Mouse (Mus musculus): Measurements from ENCODE around the gene Gad1.

Gad1 gene

DNA sequence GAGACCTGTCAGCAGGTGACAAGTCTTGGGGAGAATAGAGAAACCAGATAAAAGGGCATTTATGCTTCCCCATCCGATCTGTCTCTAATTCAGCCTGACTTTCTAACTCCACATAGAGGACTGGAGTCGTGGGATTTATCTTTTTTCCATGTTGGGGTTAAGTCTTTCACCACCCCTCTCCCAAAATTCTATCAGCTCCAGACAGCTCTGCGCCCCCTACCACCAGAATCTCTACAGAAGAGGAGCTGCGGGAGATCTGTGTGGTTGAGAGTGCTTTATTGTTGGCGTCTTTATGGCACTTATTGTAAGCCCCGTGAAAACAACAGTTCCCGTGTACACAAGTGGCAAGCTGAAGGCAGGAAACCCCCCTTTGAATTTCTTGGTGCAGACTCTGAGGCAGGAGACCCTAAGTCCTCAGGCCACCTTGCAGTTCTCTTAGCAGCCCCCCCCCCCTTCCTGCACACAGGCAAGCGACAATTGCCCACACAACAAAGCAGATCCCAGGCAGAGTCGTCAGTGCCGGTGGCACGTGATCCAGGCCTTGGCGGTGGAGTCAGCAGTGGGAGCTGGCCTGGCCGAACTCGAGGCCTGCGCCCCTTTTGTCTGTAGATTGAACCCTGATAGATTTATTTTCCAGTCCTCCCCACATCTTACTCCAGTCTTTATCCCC is 11.9 kb downstream of the Gad1 start:
- in situ Hi-C loops (cut with MboI), result loop anchor here (5.0 to 10.0 kb wide), 2 partner anchors 53 to 340 kb away; no protein-coding TSS in a partner anchor

DNA sequence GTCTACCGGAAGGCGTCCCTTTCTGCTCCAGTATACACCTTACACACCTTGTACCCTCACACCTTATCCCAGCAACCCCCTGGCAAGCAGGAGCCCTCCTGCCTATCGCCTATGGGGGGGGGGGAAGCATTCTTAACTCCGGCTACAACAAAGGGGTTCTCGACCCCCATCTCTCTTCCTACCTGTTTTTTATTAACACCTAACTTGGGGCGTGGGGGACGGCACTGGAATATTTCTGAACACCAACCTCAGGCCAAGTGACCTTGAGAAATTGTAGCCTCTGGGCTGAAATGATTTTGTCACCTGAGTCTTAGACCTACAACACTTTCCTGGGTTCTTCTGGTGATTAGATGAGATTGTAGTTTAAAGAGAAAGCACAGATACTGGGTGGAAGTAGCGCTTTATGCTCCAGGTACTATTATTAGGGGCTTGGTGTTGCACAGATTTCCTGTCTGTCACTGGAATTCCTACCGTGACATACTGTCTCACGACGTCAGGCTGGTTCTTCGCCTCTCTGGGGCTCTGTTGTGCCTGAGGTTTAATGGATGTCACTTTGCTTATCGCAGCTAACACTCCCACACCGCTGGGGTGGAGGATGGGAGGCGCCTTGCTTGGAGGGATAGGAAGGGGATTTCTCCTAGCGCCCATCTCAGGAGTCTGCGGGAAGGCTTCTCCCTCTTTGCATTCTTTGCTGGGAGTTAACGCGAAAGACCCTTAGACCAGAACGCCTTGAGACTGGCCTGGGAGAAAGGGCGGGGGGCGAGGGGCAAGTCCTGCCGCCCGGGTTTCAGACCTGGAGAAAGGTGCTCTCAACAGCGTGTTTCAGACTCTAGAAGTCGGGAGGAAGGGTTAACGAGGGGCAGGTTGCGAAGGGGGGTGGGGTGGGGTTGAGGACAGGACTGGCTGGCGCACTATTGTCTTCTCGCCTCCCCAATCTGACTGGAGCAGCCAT is 13.1 kb downstream of the Gad1 start:
- in situ Hi-C loops (cut with MboI), result loop anchor here (10.0 kb wide), 1 partner anchor 341 kb away; no protein-coding TSS in a partner anchor

DNA sequence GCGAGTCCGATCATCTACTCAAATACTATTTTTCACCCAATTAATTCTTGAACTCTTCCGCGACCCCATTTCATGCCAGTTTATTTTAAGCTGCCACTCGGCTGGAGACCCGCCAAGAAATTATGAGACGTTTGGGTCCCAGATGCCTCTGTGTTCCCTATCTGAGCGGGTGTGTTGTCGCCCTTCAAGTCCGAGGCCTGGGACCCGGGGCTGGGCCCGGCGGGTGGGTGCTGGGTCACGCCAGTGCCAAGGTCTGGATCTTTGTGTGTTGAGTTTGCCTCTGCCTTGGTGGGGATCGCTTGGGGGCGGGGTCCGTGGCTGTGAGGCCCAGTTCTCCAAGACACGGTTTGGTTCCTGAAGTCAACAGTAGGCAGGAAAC is 13.7 kb downstream of the Gad1 start:
- in situ Hi-C loops (cut with MboI), result loop anchor here (10.0 kb wide), 1 partner anchor 342 kb away; no protein-coding TSS in a partner anchor

DNA sequence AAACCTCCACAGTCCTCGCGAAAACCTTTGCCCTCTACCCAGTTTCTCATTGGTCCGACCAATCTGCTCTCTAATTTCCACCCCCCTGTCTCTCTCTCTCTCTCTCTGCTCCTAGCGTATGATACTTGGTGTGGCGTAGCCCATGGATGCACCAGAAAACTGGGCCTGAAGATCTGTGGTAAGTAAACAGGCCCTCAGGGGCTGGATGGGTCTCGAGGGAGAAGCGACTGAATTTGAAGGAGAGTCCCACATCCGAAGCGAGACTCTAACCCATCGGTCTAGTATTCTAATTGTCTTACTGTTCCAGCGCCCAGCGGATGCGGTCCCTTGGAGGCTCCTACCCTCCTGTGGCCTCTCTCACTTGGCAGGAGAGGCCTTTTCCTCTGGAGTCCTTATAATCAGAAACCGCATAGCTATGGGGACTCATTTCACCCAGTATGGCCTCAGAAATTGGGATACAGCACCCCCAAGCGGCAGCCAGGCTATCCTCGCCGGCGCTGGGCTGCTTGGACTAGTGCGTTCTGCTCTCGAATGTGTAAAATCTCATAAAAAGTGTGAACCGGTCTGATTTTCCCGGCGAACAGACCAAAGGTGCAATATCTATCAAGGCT is 14.3 kb downstream of the Gad1 start:
- in situ Hi-C loops (cut with MboI), result loop anchor here (10.0 kb wide), 1 partner anchor 342 kb away; no protein-coding TSS in a partner anchor

DNA sequence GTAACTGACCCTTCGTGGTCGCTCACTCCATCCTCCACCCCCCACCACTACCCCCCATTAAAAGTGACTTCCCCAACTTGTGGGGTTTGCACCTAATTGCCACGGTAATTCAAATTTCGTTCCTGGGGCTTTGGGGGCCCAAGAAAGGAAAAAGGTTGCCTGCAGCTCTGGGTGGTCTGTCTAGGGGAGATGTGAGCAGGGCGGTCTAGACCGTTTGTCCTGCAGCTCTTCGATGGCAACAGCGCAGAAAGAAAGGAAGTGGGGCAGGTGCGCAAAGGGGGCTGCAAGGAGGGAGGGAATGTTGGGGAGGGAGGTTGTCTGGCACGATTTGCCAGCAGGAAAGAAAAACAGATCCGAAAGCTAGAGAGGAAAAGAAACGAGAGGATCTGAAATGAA is 14.8 kb downstream of the Gad1 start:
- in situ Hi-C loops (cut with MboI), result loop anchor here (10.0 kb wide), 1 partner anchor 343 kb away; no protein-coding TSS in a partner anchor

DNA sequence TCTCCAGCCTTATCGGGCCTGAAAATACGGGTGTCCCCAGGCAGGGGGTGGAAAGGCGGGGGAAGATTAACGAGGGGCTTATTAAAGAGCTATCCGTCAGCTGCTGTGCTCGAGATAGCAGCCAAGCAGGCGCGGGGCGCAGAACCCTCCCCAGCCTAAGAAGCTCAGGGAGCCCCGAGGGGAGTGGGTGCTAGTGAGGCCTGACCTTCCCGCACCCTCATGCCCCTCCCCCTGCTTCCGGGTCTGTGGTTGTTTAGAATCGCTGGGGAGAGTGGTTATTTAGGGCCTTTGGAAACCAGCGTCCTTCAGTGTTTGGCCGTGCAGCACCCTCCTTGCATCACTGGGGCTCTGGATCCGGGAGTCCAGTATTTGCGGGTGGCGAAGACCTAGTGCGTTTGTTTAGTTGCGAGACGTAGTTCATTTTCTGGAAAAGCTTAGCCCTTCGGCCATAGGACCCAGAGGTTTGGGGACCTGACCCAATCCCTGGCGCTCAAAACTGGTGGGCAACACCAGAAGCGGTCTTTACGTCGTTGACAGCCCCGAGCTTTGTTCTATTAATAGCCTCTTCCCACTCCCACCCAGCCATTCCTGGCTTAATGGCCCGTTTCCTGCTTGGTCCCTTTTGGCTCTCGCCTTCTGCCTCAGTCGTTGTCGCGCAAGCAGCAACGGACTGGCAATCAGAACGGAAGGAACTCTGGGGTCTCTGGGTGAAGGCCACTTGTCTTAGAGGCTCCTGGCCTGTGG is 15.5 kb downstream of the Gad1 start:
- in situ Hi-C loops (cut with MboI), result loop anchor here (10.0 kb wide), 1 partner anchor 344 kb away; no protein-coding TSS in a partner anchor

DNA sequence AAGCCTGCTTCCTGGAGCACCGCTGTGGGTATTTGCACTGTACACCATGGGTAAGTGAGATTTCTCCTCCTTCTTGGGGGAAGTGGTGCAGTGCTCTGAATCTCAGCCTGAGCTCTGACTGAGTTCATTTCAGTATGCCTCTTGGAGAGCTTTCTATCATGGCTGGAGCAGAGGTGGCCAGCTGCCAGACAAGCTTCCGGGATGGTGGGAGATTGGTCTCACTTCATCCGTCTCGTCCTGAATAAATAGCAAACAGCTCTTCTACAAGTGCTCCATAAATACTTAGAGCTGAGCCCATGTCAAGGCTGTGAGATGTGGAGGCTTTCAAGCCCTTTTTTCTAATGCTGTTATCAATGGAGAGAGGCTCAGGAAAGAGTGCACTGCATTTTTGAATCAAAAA is 18.8 kb downstream of the Gad1 start:
- in situ Hi-C loops (cut with MboI), result no loop called here

DNA sequence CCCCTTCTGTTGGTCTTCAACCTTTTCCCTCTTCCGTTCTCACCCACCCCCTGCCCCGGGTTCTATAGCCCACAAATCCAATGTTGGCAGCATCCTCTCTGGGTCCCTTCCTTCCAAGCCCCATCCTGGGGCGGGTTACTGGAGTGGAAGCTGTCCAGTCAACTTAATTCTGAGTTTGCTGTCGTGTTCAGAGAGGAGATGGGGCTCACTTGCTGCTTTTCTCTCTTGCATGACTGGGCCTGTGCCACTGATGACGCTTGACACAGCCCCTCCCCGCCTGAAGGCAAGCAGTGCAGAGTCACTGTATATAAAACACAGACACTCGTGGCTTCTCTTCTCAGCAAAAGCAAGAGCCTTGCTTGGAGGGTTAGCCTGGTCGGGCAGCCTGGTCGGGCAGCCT is 19.4 kb downstream of the Gad1 start:
- in situ Hi-C loops (cut with MboI), result no loop called here

DNA sequence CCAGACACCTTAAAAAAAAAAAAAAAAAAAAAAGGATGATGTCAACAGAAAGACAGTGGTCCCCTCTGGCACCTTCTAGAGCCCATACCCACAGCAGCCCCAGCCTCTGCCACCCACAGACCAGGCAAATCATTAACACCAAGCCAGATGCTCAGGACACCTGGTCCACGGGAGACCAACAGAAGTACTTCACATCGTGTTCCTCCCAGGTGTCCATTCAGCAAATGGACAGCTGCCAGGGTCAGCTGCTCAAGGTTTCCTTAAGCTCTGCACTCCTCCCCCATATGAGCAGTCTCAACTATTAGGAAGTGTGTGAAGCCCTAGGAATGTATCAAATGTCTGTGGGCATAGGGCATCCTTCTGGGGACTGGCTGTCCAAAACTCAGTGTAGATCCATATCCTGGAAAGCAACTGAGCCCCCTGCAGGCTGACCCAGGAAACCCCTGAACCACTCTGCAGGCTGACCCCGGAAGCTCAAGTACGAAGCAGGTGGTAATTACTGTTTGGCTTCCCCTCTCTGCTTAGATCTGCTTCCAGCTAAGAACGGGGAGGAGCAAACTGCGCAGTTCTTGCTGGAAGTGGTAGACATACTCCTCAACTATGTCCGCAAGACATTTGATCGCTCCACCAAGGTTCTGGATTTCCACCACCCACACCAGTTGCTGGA is 20.8 kb downstream of the Gad1 start:
- in situ Hi-C loops (cut with MboI), result no loop called here

DNA sequence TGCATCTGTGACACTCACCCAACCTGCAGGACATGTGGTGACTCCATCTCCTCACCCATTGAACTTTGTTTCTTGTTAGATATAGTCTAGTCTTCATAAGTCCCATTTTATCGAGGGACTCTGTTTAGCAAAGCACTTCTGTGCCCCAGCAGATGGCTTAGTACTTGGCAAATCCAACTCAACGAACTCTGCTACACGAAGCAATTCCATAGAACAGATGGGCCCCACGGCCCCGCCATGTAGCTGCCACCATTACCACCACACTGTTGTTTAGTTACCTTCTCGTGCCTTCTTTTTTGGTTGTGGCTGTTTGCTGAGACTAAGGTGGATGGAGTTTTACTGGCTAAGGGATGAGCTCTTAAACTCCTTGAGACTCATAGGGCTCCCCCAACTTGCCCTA is 35.3 kb downstream of the Gad1 start:
- in situ Hi-C loops (cut with MboI), result no loop called here

DNA sequence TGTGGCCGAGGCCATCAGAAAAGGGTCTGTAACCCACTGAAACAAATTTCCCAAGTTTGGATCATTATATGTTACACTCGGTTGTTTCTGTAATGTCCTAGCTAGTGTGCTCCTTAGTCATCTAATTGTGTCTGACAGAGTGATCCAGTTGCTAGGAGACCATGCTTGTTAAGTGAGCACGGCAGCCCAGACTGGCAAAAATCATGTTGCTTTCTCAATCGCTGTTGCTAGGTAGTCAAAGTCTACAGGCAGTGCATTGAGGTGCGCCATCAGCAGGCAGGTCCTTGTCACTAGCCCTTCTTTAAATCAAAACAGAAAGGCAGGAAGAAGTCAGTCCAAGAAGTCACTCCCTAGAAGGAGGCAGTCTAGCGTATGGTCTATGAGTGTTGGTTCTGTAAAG is 39.6 kb downstream of the Gad1 start:
- in situ Hi-C loops (cut with MboI), result no loop called here

DNA sequence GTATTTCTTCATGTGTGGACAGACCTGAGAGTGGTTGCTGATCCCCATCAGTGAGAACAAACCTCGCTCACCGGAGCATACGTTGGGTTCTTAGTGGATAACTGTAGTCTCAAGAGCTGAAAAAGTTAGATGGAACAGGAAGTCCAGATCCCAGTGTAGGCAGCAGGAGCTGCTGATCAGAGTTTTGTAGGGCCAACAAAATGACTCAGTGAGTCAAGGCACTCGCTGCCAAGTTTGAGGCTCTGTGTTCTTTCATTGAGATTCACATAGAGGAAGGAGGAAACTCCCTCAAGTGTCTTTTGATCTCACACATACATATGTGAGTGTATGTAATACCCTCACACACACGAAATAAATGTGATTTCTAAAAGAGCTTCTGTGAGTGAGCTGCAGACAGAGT is 40.8 kb downstream of the Gad1 start:
- in situ Hi-C loops (cut with MboI), result no loop called here

DNA sequence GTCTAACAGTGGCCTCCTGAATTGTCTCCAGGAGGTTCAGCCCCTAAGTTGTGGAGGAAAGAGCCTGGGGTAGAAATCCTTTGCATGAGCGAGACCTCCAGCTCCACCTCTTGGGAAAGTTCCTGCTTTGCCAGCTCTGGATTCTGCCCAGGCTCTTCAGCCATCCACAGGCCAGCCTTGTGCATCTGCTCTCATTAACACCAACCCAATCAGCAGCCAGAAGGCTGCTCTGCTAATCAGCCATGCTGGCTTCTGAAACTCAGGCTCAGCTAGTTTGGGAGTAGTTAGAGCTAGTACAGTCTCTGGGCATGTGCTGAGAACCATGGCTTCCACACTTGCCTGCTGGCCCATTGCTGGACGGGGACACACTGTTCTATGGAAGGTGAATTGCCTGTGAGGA is 43.0 kb downstream of the Gad1 start:
- in situ Hi-C loops (cut with MboI), result no loop called here

DNA sequence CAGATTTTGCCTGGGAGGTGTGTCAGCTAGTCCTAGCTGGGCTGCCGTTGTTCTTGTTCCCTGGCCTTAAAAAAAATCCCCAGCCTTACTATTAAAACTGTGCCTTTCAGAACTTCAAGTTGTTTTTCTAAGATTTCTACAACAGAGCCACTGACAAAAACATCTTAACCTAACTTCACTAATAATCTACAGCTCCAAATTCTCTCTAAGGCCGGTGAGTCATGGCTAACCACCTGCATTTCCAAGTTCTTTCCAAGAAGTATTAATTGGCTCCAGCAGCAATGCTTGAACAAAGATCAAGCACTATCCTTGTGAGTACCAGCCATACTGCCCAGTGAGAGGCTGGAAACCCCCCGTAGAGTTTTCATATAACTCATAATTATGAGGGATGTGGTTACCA is 56.9 kb downstream of the Gad1 start:
- in situ Hi-C loops (cut with MboI), result no loop called here

DNA sequence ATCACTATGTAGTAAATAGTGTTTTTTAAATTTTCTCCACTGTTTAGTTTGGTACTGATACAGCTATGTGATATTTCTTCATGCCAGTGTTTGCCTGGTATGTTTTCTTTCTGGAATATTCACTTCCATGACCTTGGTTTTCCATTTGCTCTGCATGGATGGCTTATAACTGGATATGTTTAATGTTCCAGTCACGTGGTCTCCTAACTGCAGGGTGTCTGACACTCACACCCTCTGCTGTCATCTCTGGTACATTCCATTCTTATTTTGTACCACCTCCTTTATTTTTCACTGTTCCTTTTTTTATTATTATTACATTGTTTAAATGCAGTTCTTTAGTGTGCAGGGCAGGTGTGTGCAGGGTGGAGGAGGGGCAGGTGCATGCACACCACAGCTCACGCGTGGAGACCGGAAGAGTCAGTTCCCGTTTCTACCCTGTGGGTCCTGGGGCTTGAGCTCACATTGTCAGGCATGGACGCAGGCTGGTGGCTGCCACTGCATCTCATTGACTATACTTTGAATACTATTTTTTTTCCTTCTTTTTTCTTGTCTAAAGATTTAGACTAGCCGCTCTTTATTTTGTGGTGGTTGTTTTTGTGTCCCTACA is 62.0 kb downstream of the Gad1 start:
- in situ Hi-C loops (cut with MboI), result loop anchor here (5.0 kb wide), 1 partner anchor 53 kb away; no protein-coding TSS in a partner anchor

DNA sequence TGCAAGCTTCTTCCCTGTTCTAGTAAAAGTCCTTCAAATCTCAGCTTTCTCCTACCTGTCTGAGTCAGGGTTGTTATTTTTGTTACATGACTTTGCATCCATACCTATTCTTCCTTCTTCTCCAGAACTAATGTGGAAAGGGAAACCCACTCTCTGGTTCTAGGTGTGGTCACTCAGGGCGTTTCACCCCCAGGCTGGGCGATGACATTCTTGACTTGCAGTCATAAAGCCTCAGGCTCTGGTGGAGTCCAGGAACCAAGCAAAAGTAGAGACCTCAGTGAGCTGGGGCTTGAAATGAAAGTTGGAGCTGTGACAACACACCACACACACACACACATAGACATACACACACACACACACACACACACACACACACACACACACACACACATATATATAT is 63.2 kb downstream of the Gad1 start:
- in situ Hi-C loops (cut with MboI), result loop anchor here (5.0 kb wide), 1 partner anchor 54 kb away; no protein-coding TSS in a partner anchor

DNA sequence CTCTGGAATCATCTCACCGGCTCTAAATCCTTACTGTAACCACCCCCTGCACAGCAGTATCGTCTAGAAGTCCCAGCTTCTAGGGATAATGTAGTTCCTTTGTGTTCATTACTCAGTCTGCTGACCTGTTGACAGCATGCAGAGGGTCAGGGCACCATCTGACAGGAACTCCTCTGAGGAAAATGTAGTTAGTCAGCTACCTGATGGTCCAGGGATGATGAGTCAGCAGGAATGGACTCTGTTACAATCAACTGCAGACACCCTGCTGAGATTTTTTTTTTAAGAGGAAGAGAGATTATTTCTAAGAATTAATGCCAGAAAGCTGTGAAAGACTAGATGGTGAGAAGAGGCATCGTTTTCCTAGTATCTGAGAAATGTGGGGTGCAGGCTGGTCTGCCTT is 63.7 kb downstream of the Gad1 start:
- in situ Hi-C loops (cut with MboI), result loop anchor here (5.0 kb wide), 1 partner anchor 54 kb away; no protein-coding TSS in a partner anchor

DNA sequence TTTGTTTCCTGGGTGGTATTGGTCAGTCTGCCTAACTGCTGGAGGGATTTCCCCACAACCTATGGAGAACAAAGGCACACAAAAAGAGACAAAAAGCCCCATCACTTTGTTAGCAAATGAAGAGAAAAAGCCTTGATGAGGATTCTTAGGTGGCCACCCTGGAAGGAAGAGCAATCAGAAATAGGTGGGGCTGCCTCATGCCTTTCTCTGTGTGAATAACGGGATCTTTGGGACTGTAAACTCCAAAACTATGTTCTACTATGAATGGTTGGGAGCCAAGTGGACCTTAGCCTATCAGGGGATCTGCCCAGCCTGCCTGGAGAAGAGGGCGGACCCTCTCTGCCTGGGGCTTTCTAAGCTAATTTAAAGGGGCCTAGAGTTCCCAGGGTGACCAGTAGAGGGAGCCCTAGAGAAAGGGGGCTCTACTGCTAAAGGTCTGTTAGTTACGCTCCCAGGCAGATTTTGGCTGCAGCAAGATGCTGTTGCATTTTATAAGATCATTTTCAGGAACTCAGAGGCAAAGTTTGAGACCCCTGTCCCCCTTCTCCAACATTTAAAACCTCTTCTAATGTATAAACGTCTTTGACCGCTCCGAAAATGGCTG is 66.5 kb downstream of the Gad1 start:
- in situ Hi-C loops (cut with MboI), result loop anchor here (5.0 kb wide), 1 partner anchor 57 kb away; no protein-coding TSS in a partner anchor

DNA sequence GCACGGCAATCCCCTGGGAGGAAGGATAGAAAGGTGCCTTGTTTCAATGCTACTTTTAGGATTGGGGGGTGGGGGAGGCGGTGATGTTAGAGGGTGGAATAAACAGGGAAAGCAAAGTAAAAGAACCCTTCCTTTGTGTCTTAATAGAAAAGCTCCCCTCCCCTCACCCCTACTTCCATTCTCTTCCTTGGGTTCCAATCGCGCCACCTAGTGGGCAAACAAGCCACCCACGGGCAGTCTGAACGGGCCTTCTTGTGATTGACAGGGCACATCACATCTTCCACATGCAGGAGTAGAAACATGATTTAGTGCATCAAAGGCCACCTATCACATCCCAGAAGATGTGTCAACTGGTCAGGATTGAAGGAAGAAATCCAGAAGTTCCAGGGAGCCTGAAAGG is 67.4 kb downstream of the Gad1 start:
- in situ Hi-C loops (cut with MboI), result no loop called here

DNA sequence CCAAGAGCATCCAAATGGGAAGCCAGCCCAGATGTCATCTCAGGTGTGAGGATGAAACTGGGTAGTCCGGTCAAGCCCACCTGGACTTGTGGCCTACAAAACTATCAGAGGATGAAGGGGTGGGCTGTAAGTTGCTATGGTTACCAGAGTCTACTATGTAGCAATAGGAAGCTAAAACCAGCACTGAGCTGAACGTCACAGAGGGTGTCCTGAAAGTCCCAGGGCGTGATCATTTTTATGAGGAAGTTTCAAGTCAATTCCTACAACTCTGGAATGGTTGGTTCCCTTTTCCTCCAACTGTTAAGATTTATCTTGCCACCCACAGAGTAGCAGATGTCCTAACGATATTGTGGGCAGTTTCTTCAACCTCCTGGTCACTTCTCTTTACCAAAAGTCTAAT is 69.4 kb downstream of the Gad1 start:
- in situ Hi-C loops (cut with MboI), result no loop called here

Data from mature B cell (primary cell).